Mouse (Mus musculus) kidney, postnatal 14 days (tissue): Measurements from ENCODE around the gene Grin2b.
"Not testable (repeated sequence)": the region's sequence is repeated elsewhere in the genome, so short reads cannot be mapped to it uniquely, and the experiment has no call there.

ENCODE experiments used
- DNase-seq: peaks from one replicate; pipeline ENCODE4 v3.0.0; 2022; ENCODE audit warnings: mixed read lengths

The Grin2b gene

GRCm38 (mm10) chr6:135882611-135883010 is 290.7 kb downstream of the Grin2b start:
- DNase-seq, result no peak

GRCm38 (mm10) chr6:135876163-135876726 is 297.1 kb downstream of the Grin2b start:
- DNase-seq, result no peak

DNA sequence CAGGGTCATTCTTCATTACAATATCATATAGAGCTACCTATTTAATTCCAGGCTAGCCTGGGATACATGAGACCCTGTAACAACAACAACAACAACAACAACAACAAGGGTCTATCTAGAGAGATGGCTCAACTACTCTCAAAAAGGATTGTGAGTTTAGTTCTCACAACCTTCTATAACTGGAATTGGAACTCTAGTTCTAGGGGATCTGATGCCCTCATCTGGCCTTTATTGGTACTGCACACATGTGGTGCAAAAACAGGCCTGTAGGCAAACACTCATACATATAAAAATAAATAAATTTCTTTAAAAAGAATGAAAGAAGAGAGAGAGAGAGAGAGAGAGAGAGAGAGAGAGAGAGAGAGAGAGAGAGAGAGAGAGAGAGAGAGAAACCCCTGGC is 298.7 kb downstream of the Grin2b start:
- no peak for DNase-seq

GRCm38 (mm10) chr6:135865832-135866231 is 307.5 kb downstream of the Grin2b start:
- no peak for DNase-seq

GRCm38 (mm10) chr6:135863965-135864364 is 309.3 kb downstream of the Grin2b start:
- DNase-seq, result no peak

DNA sequence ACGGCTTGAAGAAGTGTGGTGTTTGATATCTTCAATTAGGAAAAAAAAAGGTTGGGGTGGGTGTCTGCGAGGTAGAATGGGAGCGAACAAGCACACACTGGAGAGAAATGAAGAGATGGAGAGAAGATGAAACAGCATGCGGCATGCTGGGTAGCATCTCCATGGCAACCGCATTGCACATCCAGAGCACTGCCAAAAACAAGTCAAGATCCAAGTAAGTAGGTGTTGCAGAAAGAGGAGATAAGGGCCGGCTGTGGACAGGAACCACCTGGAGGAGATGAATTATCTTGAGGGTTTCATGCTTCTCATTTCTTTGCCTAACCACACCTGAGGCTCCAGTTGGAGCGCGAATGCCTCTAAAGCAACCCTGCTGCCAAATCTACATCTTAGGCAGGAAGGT is 313.8 kb downstream of the Grin2b start:
- no peak for DNase-seq

GRCm38 (mm10) chr6:135854173-135854591 is 319.1 kb downstream of the Grin2b start:
- peak; percentile 56 for DNase-seq

DNA sequence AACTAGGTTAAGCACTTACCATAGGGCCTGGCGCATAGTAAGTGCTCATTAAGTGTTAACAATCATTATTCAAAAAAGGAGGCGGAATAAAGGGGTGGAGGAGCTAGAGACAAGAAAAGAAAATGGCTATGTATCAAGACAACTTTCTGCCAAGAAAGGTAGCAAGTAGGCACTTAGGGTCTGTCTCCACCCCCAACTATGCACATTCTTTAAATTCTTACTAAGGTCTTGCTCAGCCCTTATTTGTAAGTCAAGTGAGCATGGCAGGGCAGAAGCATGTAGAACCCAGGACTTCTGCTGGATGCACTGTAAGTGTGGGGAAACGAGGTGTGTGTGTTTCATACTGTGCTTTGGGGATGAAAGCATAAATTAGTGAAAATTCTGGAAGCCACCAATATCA is 329.6 kb downstream of the Grin2b start:
- DNase-seq, result no peak

DNA sequence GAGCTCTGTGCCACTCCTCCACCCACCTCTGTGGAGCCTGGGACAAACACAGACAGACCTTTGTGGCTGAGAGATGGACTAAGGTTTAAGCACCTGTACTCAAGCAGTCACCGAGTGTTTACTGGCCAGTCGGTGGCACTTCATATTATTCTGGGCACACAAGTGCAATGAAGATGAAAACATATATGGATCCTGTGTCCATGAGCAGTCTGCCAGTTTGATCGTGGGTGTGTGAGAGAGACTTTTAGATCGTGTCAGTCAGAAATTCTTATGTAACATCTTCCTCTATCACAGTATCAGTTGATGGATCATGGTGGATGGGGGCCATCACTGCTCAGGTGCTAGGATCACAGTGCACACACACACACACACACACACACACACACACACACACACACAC is 337.0 kb downstream of the Grin2b start:
- DNase-seq, result no peak

DNA sequence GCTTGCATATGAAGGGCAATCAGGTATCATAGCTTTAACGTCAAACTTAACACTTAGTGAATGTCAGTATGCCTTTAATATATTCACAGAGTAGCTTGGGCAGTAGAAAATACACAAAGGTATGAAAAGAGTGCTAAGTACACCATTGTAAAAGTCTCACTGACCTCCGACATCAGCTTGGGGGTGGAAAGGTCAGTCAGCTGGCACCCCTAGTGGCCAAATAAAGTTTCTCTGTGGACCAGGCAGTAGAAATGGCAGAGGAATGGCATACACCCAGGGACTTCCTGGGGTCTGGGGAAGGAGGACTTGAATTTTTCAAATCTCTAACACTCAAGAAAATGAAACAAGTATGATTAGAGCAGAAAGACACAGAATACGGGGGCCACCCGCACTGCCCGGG is 339.8 kb downstream of the Grin2b start:
- no peak for DNase-seq

GRCm38 (mm10) chr6:135832041-135832440 is 341.3 kb downstream of the Grin2b start:
- no peak for DNase-seq

GRCm38 (mm10) chr6:135831032-135831431 is 342.3 kb downstream of the Grin2b start:
- no peak for DNase-seq

DNA sequence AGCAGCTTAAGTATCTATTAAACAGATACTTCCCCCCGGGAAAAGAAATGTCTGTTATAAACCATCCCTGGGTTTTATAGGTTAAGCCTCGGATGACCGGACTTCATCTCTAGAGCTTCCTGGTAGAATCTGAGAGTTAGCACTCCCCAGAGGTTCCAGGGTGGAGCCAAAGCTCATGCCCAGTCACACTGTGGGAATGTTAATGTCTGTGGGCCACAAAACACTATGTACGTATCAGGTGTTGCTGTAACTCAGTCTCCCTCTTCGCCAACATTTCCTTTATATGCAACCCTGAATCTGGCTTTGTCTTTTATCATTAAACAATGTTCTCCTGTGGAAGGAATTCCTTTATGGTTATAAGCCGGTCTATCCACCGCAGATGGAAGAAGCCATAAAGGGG is 343.9 kb downstream of the Grin2b start:
- DNase-seq, result no peak

DNA sequence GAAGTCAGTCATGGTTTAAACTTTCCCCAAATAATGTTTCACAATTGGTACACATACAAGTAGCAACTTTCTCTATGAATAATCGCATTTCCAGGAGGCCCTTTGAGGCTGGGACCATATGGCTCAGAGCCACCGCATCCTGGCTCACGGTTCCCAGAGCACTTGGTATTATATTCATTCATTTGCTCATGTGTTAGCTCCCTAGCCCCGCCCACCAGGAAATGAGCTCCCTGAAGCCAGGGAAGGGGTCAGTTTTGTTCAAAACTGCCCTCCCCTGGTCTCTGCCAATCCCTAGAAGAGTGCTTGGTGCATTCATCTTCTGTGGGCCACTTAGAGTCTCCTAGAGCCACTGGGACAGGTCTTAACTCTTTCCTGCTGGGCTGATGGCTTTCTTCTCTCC is 344.3 kb downstream of the Grin2b start:
- no peak for DNase-seq

GRCm38 (mm10) chr6:135827942-135828341 is 345.4 kb downstream of the Grin2b start:
- DNase-seq, result peak; percentile 62

GRCm38 (mm10) chr6:135827317-135827716 is 346.0 kb downstream of the Grin2b start:
- no peak for DNase-seq

GRCm38 (mm10) chr6:135826776-135827175 is 346.5 kb downstream of the Grin2b start:
- not testable (repeated sequence) for DNase-seq

- no peak for DNase-seq
Measured at GRCm38 (mm10) chr6:135817391-135817790, 355.9 kb downstream of the Grin2b start.

DNA sequence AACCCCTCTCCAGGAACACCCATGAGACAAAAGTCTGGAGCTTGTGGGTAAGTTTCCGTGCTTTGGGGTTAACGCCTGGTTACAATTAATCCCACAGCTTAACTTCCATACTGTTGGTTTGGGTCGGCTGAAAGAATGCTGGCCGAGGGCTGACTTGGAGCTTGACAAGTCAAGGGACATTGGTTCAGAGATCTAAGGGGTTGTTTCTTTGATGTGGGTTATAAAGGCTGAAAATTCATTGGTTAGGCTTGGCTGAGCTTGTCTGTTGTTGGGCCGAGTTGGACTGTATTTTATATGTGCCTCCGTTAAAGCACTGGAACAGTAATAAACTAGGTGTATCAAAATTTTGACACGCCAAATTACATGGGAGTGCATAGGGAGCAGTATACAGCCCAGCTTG is 359.6 kb downstream of the Grin2b start:
- DNase-seq, result no peak

GRCm38 (mm10) chr6:135805436-135805835 is 367.9 kb downstream of the Grin2b start:
- DNase-seq, result peak; percentile 14

- DNase-seq, result no peak
Measured at GRCm38 (mm10) chr6:135799949-135800348, 373.4 kb downstream of the Grin2b start.

DNA sequence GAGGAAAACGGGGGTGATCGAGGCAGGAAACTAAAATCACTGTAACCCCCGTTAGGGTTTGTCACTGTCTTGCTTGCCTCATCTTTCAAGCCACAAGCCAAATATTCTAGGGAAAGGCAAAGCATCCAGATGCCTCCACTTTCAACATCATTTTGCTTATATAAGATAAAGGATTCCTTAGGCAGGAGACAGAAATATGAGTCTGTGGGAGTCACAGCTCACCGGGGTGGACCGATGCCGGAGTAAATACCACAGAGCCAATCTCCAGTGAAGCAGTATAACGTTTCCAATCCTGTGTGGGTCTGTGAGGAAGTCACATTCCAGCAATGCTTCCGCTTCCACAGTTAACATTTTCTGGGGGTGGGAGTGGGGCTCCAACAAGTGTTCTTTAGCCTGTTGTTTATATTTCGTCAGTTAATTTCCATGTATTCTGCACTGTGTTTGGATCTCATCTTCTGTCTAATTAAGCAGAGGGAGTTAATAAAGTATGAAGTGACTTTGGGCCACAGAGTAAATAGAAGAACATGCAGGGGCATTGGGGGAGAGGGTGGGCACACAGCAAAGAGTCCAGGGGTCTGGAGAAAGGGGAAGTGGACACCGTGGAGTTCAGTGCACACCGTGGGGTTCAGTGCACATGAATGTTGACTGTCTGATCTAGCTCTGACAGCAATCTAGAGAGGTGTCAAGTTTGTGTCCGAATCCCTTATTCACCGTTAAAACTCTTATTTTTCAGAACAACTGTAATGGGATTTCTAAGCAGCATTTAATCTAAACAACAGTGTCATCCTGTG is 374.9 kb downstream of the Grin2b start:
- no peak for DNase-seq

DNA sequence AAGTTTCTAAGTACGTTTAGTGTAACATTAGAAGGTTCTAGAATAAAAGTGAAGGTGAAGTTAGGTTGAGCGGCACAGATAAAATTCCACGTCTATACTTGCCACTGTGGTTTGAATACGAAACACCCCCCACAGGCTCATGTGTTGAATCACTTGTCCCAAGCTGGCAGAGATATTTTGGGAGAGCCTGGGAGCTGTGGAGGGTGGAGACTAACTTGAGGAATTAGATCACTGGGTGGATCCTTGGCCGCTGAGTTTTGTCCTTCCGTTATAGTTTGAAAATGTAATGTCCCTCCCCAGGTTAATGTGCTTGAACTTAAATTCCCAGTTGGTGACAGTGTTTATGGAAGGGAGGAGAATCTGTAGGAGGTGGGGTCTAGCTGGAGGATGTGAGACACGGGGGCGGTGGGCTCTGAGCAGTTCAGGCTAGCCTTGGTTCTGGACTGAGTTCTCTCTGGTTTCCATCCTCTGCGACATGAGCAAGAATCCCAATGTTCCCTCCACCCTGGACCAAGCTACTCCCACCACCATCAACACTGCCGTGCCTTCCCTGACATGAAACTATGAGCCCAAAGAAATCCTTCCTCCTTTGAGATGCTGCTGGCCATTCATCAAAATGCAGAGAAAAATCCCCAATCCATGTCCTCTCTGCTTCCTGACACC is 375.8 kb downstream of the Grin2b start:
- no peak for DNase-seq

GRCm38 (mm10) chr6:135796911-135797310 is 376.4 kb downstream of the Grin2b start:
- no peak for DNase-seq
